Mouse (Mus musculus) forebrain, embryonic 16.5 days (tissue): Measurements from ENCODE around the gene Sh3bp4. TPM values are rescaled to one million over a fixed set of nuclear protein-coding genes. Genes with fewer than 3 reads are reported as not detected.

Source experiments
- ATAC-seq: fragments of 200-750 bp; cut with Nextera tagmentation; 2 replicates; pipeline ENCODE4 v1.8.0; 2017; ENCODE audit warnings: mild to moderate bottlenecking, moderate library complexity
- H3K27ac ChIP-seq: fragments of 300-500 bp; sonication (generic); 2 replicates; pipeline ENCODE4 v1.5.1; 2014; ENCODE audit warnings: low read length, control low read depth
- H3K27me3 ChIP-seq: fragments of 300-500 bp; sonication (generic); replicated peaks from 2 replicates; pipeline ENCODE4 v1.6.1; 2014; ENCODE audit warnings: low read length; ENCODE audit not compliant: control insufficient read depth, insufficient read depth
- H3K36me3 ChIP-seq: fragments of 300-500 bp; sonication (generic); 2 replicates; pipeline ENCODE4 v1.6.1; 2014; ENCODE audit not compliant: control insufficient read depth, insufficient read depth
- H3K4me1 ChIP-seq: fragments of 300-500 bp; sonication (generic); replicated peaks from 2 replicates; pipeline ENCODE4 v1.6.1; 2014; ENCODE audit warnings: low read length; ENCODE audit not compliant: control insufficient read depth, insufficient read depth
- H3K4me2 ChIP-seq: fragments of 300-500 bp; sonication (generic); 2 replicates; pipeline ENCODE4 v1.6.1; 2014; ENCODE audit warnings: mild to moderate bottlenecking, low read length, control low read depth
- H3K4me3 ChIP-seq: fragments of 300-500 bp; sonication (generic); replicated peaks from 2 replicates; pipeline ENCODE4 v1.5.1; 2014; ENCODE audit warnings: mild to moderate bottlenecking, low read length, control low read depth
- H3K9ac ChIP-seq: fragments of 300-500 bp; sonication (generic); replicated peaks from 2 replicates; pipeline ENCODE4 v1.6.1; 2014; ENCODE audit warnings: low read depth, low read length, control low read depth
- H3K9me3 ChIP-seq: fragments of 300-500 bp; sonication (generic); 2 replicates; pipeline ENCODE4 v1.6.1; 2016; ENCODE audit warnings: low read length; ENCODE audit not compliant: control insufficient read depth
- WGBS: fragments of 180-500 bp; shearing (Covaris S2); extraction: QIAGEN DNeasy Blood & Tissue Kit; methylation state at CpG from one replicate; pipeline ENCODE4 v1.1.7; 2014; 5-methylcytosine and 5-hydroxymethylcytosine counted together
- polyA plus RNA-seq: library from polyadenylated mRNA; unstranded; fragments of >200 nt; fragmentation: Nextera tagmentation; extraction: Ambion mirVana; gene quantifications from 2 replicates; pipeline ENCODE4 v1.2.1, GENCODE M21; 2015

Sh3bp4 gene
- polyA plus RNA-seq, 1 experiment from 2014 or later, result 20.6 TPM

DNA sequence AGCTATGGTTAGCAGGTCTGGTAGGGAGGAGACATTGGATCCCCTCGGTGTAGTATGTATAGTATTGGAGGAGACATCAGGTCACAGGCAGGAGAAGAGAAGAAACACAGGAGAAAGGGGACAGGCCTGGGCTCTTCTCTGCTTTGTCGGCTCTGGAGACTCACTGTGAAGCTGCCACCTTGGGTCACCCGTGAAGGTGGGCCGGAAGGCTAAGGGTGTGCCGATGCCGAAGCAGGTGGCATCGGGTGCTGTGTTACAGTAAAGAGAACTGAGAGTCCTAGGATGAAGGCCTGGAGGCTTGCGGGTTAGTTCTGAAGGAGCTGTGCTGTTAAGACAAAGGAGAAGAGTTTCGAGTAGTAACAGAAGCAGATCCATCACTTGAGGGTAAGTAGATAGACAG, 6.6 kb downstream of the Sh3bp4 start:
- H3K4me1 ChIP-seq, result peaks cover 32% of the 10 kb centered on the region
- H3K36me3 ChIP-seq, result no peaks in the 10 kb centered on the region
- no peak overlapping the region for H3K4me3 ChIP-seq
- no peak for ATAC-seq
- no peaks in the 10 kb centered on the region for H3K9me3 ChIP-seq
- no peak overlapping the region for H3K27ac ChIP-seq
- no peak overlapping the region for H3K4me2 ChIP-seq
- 89% methylated on average over 9 of the region's 9 CpGs for WGBS
- 0 out of 2 replicates have a peak overlapping the region, but pooled peaks have one; percentile 4 for H3K9ac ChIP-seq
- H3K27me3 ChIP-seq, result no peaks in the 10 kb centered on the region

DNA sequence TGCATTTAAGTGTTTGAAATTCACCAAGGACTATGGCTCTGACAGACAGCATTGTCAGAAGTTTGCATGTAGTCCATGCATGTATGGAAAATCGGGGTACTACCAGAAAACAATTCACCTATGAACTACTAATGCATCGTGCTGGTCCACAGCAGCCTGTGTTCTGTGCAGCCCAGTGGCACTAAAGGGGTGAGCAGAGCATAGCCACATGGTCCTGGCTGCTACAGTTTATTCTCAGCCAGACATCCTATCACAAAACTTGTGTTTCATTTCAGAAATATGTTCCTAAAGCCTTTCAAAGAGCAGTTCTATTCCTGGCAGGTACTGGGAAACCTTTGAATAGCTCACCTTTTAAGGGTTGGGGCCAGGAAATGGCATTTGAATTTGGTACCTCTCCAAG, 8.0 kb downstream of the Sh3bp4 start:
- WGBS, result 58% methylated on average over 2 of the region's 2 CpGs
- H3K27ac ChIP-seq, result no peak overlapping the region
- no peak for ATAC-seq

DNA sequence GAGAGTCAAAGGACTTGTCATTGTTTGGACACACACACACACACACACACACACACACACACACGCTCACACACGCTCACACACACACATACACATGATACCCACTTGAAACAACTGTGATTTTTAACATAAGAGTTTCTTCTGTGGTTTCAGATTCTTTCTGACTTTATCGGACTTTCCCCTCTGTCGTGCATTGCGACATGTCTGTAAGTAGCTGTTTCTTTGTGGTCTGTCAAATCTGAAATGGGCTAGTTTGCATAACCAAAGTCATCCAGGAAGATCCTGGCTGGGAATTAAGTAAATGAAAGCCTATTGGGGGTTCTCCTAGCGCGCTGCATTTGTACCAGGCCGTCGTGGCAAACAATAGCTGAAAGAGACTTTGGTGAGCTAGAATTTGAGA, 8.5 kb downstream of the Sh3bp4 start:
- Histone ChIP-seq H3K27me3 (no peaks in the 10 kb centered on the region), H3K4me1 (peaks cover 23% of the 10 kb centered on the region), H3K4me3 (no peak overlapping the region), H3K9me3 (no peaks in the 10 kb centered on the region), H3K9ac (no peak overlapping the region), H3K27ac (no peak overlapping the region), H3K4me2 (no peak overlapping the region), H3K36me3 (no peaks in the 10 kb centered on the region)
- no peak for ATAC-seq
- 29% methylated on average over 9 of the region's 9 CpGs for WGBS

More for the DNA sequence above, 8.0 kb downstream of the Sh3bp4 start:
- H3K9me3 ChIP-seq, result no peaks in the 10 kb centered on the region
- H3K4me2 ChIP-seq, result no peak overlapping the region
- no peak overlapping the region for H3K4me3 ChIP-seq
- no peaks in the 10 kb centered on the region for H3K27me3 ChIP-seq
- H3K9ac ChIP-seq, result no peak overlapping the region
- peaks cover 25% of the 10 kb centered on the region for H3K4me1 ChIP-seq
- no peaks in the 10 kb centered on the region for H3K36me3 ChIP-seq

DNA sequence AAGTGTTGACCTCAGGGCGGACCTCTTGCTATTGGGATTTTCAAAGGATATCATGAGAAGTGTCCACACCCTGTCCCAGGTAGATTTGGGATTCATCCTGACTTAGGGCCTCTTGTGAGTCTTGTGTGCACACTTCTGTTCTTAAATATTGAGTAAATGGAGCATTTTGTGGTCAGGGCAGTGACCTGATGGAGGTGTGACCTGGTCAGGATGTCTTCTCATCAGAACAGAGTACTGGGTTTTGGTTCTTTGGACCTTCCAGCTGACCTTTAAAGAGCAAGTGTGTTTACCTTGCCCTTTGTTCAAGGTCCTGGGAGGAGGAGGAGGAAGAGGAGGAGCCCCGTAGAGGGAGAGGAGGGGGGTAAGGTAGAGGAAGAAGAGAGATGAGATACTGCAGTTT, 9.0 kb downstream of the Sh3bp4 start:
- no peaks in the 10 kb centered on the region for H3K27me3 ChIP-seq
- WGBS, result 54% methylated on average over 2 of the region's 2 CpGs
- H3K4me1 ChIP-seq, result peaks cover 23% of the 10 kb centered on the region
- H3K4me3 ChIP-seq, result no peak overlapping the region
- no peaks in the 10 kb centered on the region for H3K36me3 ChIP-seq
- H3K4me2 ChIP-seq, result no peak overlapping the region
- H3K9me3 ChIP-seq, result no peaks in the 10 kb centered on the region
- H3K9ac ChIP-seq, result no peak overlapping the region
- ATAC-seq, result no peak
- H3K27ac ChIP-seq, result no peak overlapping the region

DNA sequence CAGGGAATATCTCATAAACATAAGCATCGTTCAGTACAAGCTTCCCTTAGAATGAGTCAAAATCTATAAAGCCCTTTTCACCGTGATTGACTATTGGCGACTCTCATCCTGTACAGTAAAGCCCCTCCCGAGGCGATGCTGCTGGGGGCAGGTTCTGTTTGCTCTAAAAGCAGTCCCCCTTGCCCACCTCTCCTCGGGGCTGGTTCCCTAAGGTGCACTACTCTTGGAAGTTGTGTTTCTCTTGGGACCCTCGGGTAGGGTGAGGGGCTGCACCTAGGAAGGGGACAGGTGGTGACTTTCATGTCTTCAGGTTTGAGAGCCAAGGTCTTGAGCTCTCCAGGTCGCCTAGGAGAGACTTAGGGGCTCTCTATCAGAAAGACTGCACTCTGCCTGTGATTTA, 10.2 kb downstream of the Sh3bp4 start:
- no peak for ATAC-seq
- 85% methylated on average over 8 of the region's 8 CpGs for WGBS
- no peaks in the 10 kb centered on the region for H3K9me3 ChIP-seq

DNA sequence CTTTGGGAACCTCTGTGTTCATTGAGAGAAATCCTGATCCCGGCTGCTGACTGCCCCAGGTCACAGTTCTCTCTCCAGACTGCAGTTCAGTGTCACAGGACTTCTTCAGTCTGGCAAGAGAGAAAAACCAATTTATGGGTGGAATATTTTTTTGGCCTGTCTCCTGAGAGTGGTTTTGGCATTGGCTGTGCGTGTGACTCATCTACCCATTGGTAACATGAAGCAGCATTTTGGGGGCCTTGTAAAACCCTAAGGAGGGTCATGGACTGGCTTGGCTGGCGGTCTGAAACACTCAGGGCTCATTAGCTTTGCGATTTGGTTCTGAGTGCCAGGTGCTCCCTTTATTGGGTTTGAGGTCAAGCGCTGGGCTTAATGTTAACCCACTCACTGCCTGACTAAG, 10.6 kb downstream of the Sh3bp4 start:
- Histone ChIP-seq H3K9ac (no peak overlapping the region), H3K4me3 (no peak overlapping the region), H3K27ac (no peak overlapping the region), H3K27me3 (no peaks in the 10 kb centered on the region), H3K9me3 (no peaks in the 10 kb centered on the region), H3K4me2 (no peak overlapping the region), H3K4me1 (peaks cover 23% of the 10 kb centered on the region), H3K36me3 (no peaks in the 10 kb centered on the region)
- no peak for ATAC-seq
- 72% methylated on average over 5 of the region's 5 CpGs for WGBS

More for the DNA sequence above, 10.2 kb downstream of the Sh3bp4 start:
- Histone ChIP-seq H3K36me3 (no peaks in the 10 kb centered on the region), H3K4me1 (peaks cover 23% of the 10 kb centered on the region), H3K27me3 (no peaks in the 10 kb centered on the region), H3K9ac (no peak overlapping the region), H3K4me3 (no peak overlapping the region), H3K4me2 (no peak overlapping the region), H3K27ac (no peak overlapping the region)

DNA sequence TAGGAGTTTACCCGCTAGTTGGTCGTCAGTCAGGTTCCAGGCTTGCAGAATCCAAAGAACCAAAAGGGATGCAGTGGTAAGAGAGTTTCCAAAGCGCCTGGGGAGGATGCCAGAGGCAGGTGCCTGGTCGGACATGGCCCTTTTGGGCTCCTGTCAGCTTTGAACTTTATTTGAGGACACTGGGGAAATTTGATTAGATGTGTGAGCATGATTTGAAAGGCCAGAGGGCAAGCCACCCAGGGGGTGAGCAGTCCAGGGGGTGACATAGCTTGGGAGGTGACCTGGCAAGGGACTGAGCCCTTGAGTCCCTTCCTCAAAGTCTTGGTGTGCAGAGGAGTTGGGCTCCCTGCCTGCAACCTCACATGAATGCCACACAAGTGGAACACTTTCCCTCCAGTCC, 11.2 kb downstream of the Sh3bp4 start:
- Histone ChIP-seq H3K9me3 (no peaks in the 10 kb centered on the region), H3K36me3 (no peaks in the 10 kb centered on the region), H3K4me1 (peaks cover 23% of the 10 kb centered on the region), H3K27me3 (no peaks in the 10 kb centered on the region), H3K27ac (no peak overlapping the region), H3K4me2 (no peak overlapping the region), H3K4me3 (no peak overlapping the region), H3K9ac (no peak overlapping the region)
- 85% methylated on average over 4 of the region's 4 CpGs for WGBS
- ATAC-seq, result no peak

DNA sequence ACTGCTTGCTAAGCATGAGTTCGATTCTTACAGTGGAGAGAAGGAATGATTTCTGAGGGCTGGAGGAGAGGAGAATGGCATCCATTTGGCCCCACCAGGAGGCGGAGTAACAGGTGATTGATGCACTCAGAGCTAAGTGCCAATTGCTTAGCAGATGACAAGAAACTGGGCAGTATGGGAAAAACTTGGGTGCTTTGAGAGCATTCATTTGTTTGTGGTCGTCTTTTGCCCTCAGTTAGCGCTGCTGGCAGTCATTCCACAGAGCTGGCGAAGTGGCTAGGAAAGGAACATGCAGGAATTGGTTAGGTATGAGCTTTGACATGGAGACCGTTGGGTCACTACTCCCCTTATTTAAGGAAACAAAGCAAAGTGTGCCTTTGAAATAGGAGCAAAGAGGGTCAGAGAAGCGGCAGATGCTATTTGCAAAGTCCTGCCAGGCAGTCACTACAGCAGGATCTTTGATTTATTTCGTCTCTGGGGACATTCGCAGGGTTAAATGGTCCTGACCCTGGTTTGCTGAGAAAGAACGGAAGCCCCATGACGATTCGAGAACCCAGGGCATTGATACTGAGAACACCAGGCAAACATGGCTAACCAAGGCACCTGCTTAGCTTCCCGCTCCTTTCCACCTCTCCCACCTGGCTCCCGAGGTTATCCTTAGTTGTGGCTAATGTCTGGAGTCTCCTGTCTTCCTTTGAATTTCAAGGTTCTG, 12.1 kb downstream of the Sh3bp4 start:
- no peak for ATAC-seq
- Histone ChIP-seq H3K4me3 (no peak overlapping the region), H3K36me3 (no peaks in the 10 kb centered on the region), H3K27me3 (no peaks in the 10 kb centered on the region), H3K27ac (no peak overlapping the region), H3K9ac (no peak overlapping the region), H3K4me1 (peaks cover 23% of the 10 kb centered on the region), H3K9me3 (no peaks in the 10 kb centered on the region), H3K4me2 (no peak overlapping the region)
- 61% methylated on average over 14 of the region's 14 CpGs for WGBS

DNA sequence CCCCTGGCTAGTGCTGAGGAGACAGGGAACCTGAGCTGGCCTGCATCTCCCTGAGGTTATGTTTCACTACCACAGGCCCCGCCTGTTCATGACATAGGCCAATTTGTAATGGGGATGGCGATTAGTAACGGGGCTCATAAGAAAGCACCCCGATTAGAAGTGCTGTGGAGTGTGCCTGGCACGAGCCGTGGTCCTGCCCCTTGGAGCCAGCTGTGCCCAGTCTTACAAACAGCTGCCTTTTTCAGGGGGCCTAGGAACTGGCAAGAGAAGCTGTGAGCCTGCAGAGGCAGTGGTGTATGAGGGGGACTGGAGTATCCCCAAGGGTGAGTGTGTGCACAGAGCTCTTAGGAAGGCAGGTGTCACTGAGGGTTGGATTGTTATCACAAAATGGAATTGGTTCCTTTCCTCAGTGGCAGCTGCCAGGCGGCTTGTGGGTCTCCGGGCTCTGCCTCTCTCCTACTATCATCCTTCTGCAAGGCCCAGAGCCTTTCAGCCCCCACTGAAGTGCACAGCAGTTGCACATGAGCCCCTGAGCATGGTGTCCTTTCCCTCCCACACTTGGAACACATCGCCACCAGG, 16.4 kb downstream of the Sh3bp4 start:
- Histone ChIP-seq H3K4me2 (no peak overlapping the region), H3K9me3 (no peaks in the 10 kb centered on the region), H3K27ac (no peak overlapping the region), H3K36me3 (no peaks in the 10 kb centered on the region), H3K27me3 (no peaks in the 10 kb centered on the region), H3K4me3 (no peak overlapping the region), H3K4me1 (peaks cover 17% of the 10 kb centered on the region), H3K9ac (no peak overlapping the region)
- WGBS, result 63% methylated on average over 9 of the region's 9 CpGs
- no peak for ATAC-seq
